Mouse (Mus musculus) hindbrain, embryonic 15.5 days (tissue): ENCODE results near the gene Dtwd1. TPM values are rescaled to one million over a fixed set of nuclear protein-coding genes. Genes with fewer than 3 reads are reported as not detected.

Experiments used
- ATAC-seq: fragments of 200-750 bp; cut with Nextera tagmentation; 2 replicates; pipeline ENCODE4 v1.8.0; 2017; ENCODE audit warnings: low read depth, moderate number of reproducible peaks, moderate TSS enrichment; ENCODE audit not compliant: low FRiP score
- H3K27ac ChIP-seq: fragments of 300-500 bp; sonication (generic); replicated peaks from 2 replicates; pipeline ENCODE4 v1.5.1; 2015; ENCODE audit warnings: mild to moderate bottlenecking, inconsistent platforms
- H3K27me3 ChIP-seq: fragments of 300-500 bp; sonication (generic); 2 replicates; pipeline ENCODE4 v1.6.1; 2015; ENCODE audit warnings: control low read depth, inconsistent platforms
- H3K36me3 ChIP-seq: fragments of 300-500 bp; sonication (generic); 2 replicates; pipeline ENCODE4 v1.6.1; 2015; ENCODE audit warnings: control low read depth, inconsistent platforms
- H3K4me1 ChIP-seq: fragments of 300-500 bp; sonication (generic); replicated peaks from 2 replicates; pipeline ENCODE4 v1.6.1; 2015; ENCODE audit warnings: control low read depth, inconsistent platforms
- H3K4me2 ChIP-seq: fragments of 300-500 bp; sonication (generic); 2 replicates; pipeline ENCODE4 v1.6.1; 2015; ENCODE audit warnings: moderate library complexity, mild to moderate bottlenecking, inconsistent platforms
- H3K4me3 ChIP-seq: fragments of 300-500 bp; sonication (generic); 2 replicates; pipeline ENCODE4 v1.5.1; 2015; ENCODE audit warnings: mild to moderate bottlenecking, inconsistent platforms
- H3K9ac ChIP-seq: fragments of 300-500 bp; sonication (generic); 2 replicates; pipeline ENCODE4 v1.6.1; 2015; ENCODE audit warnings: inconsistent platforms
- H3K9me3 ChIP-seq: fragments of 300-500 bp; sonication (generic); 2 replicates; pipeline ENCODE4 v1.6.1; 2016; ENCODE audit warnings: control low read depth, inconsistent platforms
- WGBS: fragments of 180-500 bp; shearing (Covaris S2); methylation state at CpG from one replicate; pipeline ENCODE4 v1.1.7; 2015; 5-methylcytosine and 5-hydroxymethylcytosine counted together
- polyA plus RNA-seq: library from polyadenylated mRNA; unstranded; fragments of >200 nt; fragmentation: Nextera tagmentation; extraction: Ambion mirVana; gene quantifications from 2 replicates; pipeline ENCODE4 v1.2.1, GENCODE M21; 2015

The Dtwd1 gene
- polyA plus RNA-seq, result 16.1 and 16.7 TPM in 2 replicates

GRCm38 (mm10) chr2:126151855-126152571, at the start of gene Dtwd1, which contains the start of gene Fam227b:
TSS of gene Dtwd1 (plus strand) at chr2:126152141.
TSS of gene Fam227b (minus strand) at chr2:126152004.
- H3K36me3 ChIP-seq, result peaks cover 5% of the 10 kb centered on the region; the same call in 1 of the 2 replicates
- H3K27ac ChIP-seq, result peak within 1 kb of the TSS; percentile 91
- H3K27me3 ChIP-seq, result no peaks in the 10 kb centered on the region
- peak within 1 kb of the TSS; percentile 80 for H3K4me3 ChIP-seq
- ATAC-seq, result peak; percentile 100
- peak within 1 kb of the TSS; percentile 56 for H3K4me2 ChIP-seq
- under 1% methylated on average over 56 of the region's 57 CpGs for WGBS
- peak within 1 kb of the TSS; percentile 85 for H3K9ac ChIP-seq
- peaks cover 12% of the 10 kb centered on the region for H3K4me1 ChIP-seq
- no peaks in the 10 kb centered on the region for H3K9me3 ChIP-seq

GRCm38 (mm10) chr2:126147723-126148122, 4.2 kb upstream of the Dtwd1 start:
- Histone ChIP-seq H3K27ac (no peak overlapping the region), H3K27me3 (no peaks in the 10 kb centered on the region), H3K36me3 (no peaks in the 10 kb centered on the region), H3K9me3 (no peaks in the 10 kb centered on the region), H3K9ac (no peak overlapping the region), H3K4me3 (no peak overlapping the region), H3K4me2 (no peak overlapping the region), H3K4me1 (peaks cover 1% of the 10 kb centered on the region)
- ATAC-seq, result no peak

- WGBS, result 92% methylated on average over 5 of the region's 5 CpGs
These were observed 13.5 kb downstream of the Dtwd1 start for GRCm38 (mm10) chr2:126165277-126166018.

GRCm38 (mm10) chr2:126166335-126166734, 14.4 kb downstream of the Dtwd1 start:
- Histone ChIP-seq H3K27me3 (no peaks in the 10 kb centered on the region), H3K4me1 (no peaks in the 10 kb centered on the region), H3K4me3 (no peak overlapping the region), H3K9me3 (no peaks in the 10 kb centered on the region), H3K27ac (no peak overlapping the region), H3K36me3 (peaks cover 15% of the 10 kb centered on the region), H3K9ac (no peak overlapping the region), H3K4me2 (no peak overlapping the region)
- ATAC-seq, result no peak

More at GRCm38 (mm10) chr2:126165277-126166018, 13.5 kb downstream of the Dtwd1 start:
- no peak for ATAC-seq
- no peak overlapping the region for H3K4me3 ChIP-seq
- H3K9me3 ChIP-seq, result no peaks in the 10 kb centered on the region
- no peaks in the 10 kb centered on the region for H3K27me3 ChIP-seq
- H3K27ac ChIP-seq, result no peak overlapping the region
- no peaks in the 10 kb centered on the region for H3K4me1 ChIP-seq
- no peak overlapping the region for H3K9ac ChIP-seq
- H3K4me2 ChIP-seq, result no peak overlapping the region
- H3K36me3 ChIP-seq, result peaks cover 24% of the 10 kb centered on the region

- H3K4me2 ChIP-seq, result no peak overlapping the region
- no peak overlapping the region for H3K9ac ChIP-seq
- ATAC-seq, result no peak
- H3K27ac ChIP-seq, result no peak overlapping the region
- H3K4me1 ChIP-seq, result no peaks in the 10 kb centered on the region
- 85% methylated on average over 8 of the region's 8 CpGs for WGBS
- H3K36me3 ChIP-seq, result peaks cover 8% of the 10 kb centered on the region
- H3K27me3 ChIP-seq, result no peaks in the 10 kb centered on the region
- no peaks in the 10 kb centered on the region for H3K9me3 ChIP-seq
- H3K4me3 ChIP-seq, result no peak overlapping the region
These were observed 15.1 kb downstream of the Dtwd1 start for GRCm38 (mm10) chr2:126166848-126167617.

GRCm38 (mm10) chr2:126171427-126171826, 19.5 kb downstream of the Dtwd1 start:
- H3K9me3 ChIP-seq, result no peaks in the 10 kb centered on the region
- H3K27ac ChIP-seq, result no peak overlapping the region
- no peak overlapping the region for H3K4me2 ChIP-seq
- no peaks in the 10 kb centered on the region for H3K36me3 ChIP-seq
- H3K4me3 ChIP-seq, result no peak overlapping the region
- 93% methylated on average over 1 of the region's 1 CpGs for WGBS
- no peak overlapping the region for H3K9ac ChIP-seq
- ATAC-seq, result no peak
- no peaks in the 10 kb centered on the region for H3K4me1 ChIP-seq
- no peaks in the 10 kb centered on the region for H3K27me3 ChIP-seq

GRCm38 (mm10) chr2:126191306-126191705, 39.4 kb downstream of the Dtwd1 start:
- no peaks in the 10 kb centered on the region for H3K9me3 ChIP-seq
- no peak overlapping the region for H3K4me2 ChIP-seq
- H3K36me3 ChIP-seq, result no peaks in the 10 kb centered on the region
- H3K27ac ChIP-seq, result no peak overlapping the region
- no peaks in the 10 kb centered on the region for H3K27me3 ChIP-seq
- H3K4me1 ChIP-seq, result no peaks in the 10 kb centered on the region
- WGBS, result 75% methylated on average over 4 of the region's 4 CpGs
- H3K4me3 ChIP-seq, result no peak overlapping the region
- no peak for ATAC-seq
- H3K9ac ChIP-seq, result no peak overlapping the region

GRCm38 (mm10) chr2:126192129-126192528, 40.2 kb downstream of the Dtwd1 start:
- Histone ChIP-seq H3K27me3 (no peaks in the 10 kb centered on the region), H3K36me3 (no peaks in the 10 kb centered on the region), H3K4me3 (no peak overlapping the region), H3K9me3 (no peaks in the 10 kb centered on the region), H3K9ac (no peak overlapping the region), H3K27ac (no peak overlapping the region), H3K4me1 (no peaks in the 10 kb centered on the region), H3K4me2 (no peak overlapping the region)
- ATAC-seq, result no peak
- WGBS, result 89% methylated on average over 2 of the region's 2 CpGs

GRCm38 (mm10) chr2:126195631-126196356, 43.9 kb downstream of the Dtwd1 start:
- Histone ChIP-seq H3K9ac (no peak overlapping the region), H3K4me2 (no peak overlapping the region), H3K9me3 (no peaks in the 10 kb centered on the region), H3K4me3 (no peak overlapping the region), H3K36me3 (no peaks in the 10 kb centered on the region), H3K4me1 (no peaks in the 10 kb centered on the region), H3K27ac (no peak overlapping the region), H3K27me3 (no peaks in the 10 kb centered on the region)
- ATAC-seq, result no peak
- 70% methylated on average over 12 of the region's 12 CpGs for WGBS

GRCm38 (mm10) chr2:126198971-126199370, 47.0 kb downstream of the Dtwd1 start:
- 94% methylated on average over 3 of the region's 3 CpGs for WGBS

GRCm38 (mm10) chr2:126211011-126211680, 59.2 kb downstream of the Dtwd1 start:
- H3K4me1 ChIP-seq, result no peaks in the 10 kb centered on the region
- H3K9ac ChIP-seq, result no peak overlapping the region
- no peaks in the 10 kb centered on the region for H3K27me3 ChIP-seq
- no peak for ATAC-seq
- no peaks in the 10 kb centered on the region for H3K9me3 ChIP-seq
- H3K36me3 ChIP-seq, result no peaks in the 10 kb centered on the region
- no peak overlapping the region for H3K4me3 ChIP-seq
- no peak overlapping the region for H3K4me2 ChIP-seq
- WGBS, result 90% methylated on average over 6 of the region's 6 CpGs
- no peak overlapping the region for H3K27ac ChIP-seq

More at GRCm38 (mm10) chr2:126198971-126199370, 47.0 kb downstream of the Dtwd1 start:
- Histone ChIP-seq H3K27me3 (no peaks in the 10 kb centered on the region), H3K36me3 (no peaks in the 10 kb centered on the region), H3K9ac (no peak overlapping the region), H3K4me2 (no peak overlapping the region), H3K9me3 (no peaks in the 10 kb centered on the region), H3K4me1 (no peaks in the 10 kb centered on the region), H3K4me3 (no peak overlapping the region), H3K27ac (no peak overlapping the region)
- ATAC-seq, result no peak
